Mouse (Mus musculus) midbrain, embryonic 12.5 days (tissue): ENCODE measurements around the gene Sh3rf1. TPM values are rescaled to one million over a fixed set of nuclear protein-coding genes. Genes with fewer than 3 reads are reported as not detected.
A peak's percentile ranks its signal among the peaks of the same experiment; 100 is the strongest.

ENCODE experiments used
- ATAC-seq: fragments of 200-750 bp; cut with Nextera tagmentation; 2 replicates; pipeline ENCODE4 v1.8.0; 2017; ENCODE audit warnings: low read depth, moderate TSS enrichment, moderate library complexity; ENCODE audit not compliant: low FRiP score
- H3K27ac ChIP-seq: fragments of 300-500 bp; sonication (generic); replicated peaks from 2 replicates; pipeline ENCODE4 v1.5.1; 2016; ENCODE audit warnings: mild to moderate bottlenecking
- H3K27me3 ChIP-seq: fragments of 300-500 bp; sonication (generic); 2 replicates; pipeline ENCODE4 v1.6.1; 2016; ENCODE audit warnings: mild to moderate bottlenecking
- H3K36me3 ChIP-seq: fragments of 300-500 bp; sonication (generic); 2 replicates; pipeline ENCODE4 v1.6.1; 2016
- H3K4me1 ChIP-seq: fragments of 300-500 bp; sonication (generic); 2 replicates; pipeline ENCODE4 v1.6.1; 2016
- H3K4me2 ChIP-seq: fragments of 300-500 bp; sonication (generic); replicated peaks from 2 replicates; pipeline ENCODE4 v1.6.1; 2016; ENCODE audit warnings: mild to moderate bottlenecking, moderate library complexity
- H3K4me3 ChIP-seq: fragments of 300-500 bp; sonication (generic); 2 replicates; pipeline ENCODE4 v1.5.1; 2016; ENCODE audit warnings: mild to moderate bottlenecking
- H3K9ac ChIP-seq: fragments of 300-500 bp; sonication (generic); replicated peaks from 2 replicates; pipeline ENCODE4 v1.6.1; 2016; ENCODE audit warnings: mild to moderate bottlenecking, moderate library complexity
- H3K9me3 ChIP-seq: fragments of 300-500 bp; sonication (generic); 2 replicates; pipeline ENCODE4 v1.6.1; 2016; ENCODE audit warnings: mild to moderate bottlenecking
- WGBS: fragments of 180-500 bp; shearing (Covaris S2); methylation state at CpG from one replicate; pipeline ENCODE4 v1.1.7; 2016; 5-methylcytosine and 5-hydroxymethylcytosine counted together
- polyA plus RNA-seq: library from polyadenylated mRNA; unstranded; fragments of >200 nt; fragmentation: Nextera tagmentation; extraction: Ambion mirVana; gene quantifications from 2 replicates; pipeline ENCODE4 v1.2.1, GENCODE M21; 2016

Gene Sh3rf1
- polyA plus RNA-seq, 1 experiment from 2014 or later: 22.0 TPM

GRCm38 (mm10) chr8:61302029-61302368 is 78.3 kb downstream of the Sh3rf1 start:
- H3K4me3 ChIP-seq: no peak overlapping the region
- peaks cover 13% of the 10 kb centered on the region for H3K4me1 ChIP-seq
- H3K27me3 ChIP-seq: no peaks in the 10 kb centered on the region
- ATAC-seq: no peak
- no peaks in the 10 kb centered on the region for H3K9me3 ChIP-seq
- H3K4me2 ChIP-seq: no peak overlapping the region
- H3K36me3 ChIP-seq: no peaks in the 10 kb centered on the region
- no peak overlapping the region for H3K9ac ChIP-seq
- H3K27ac ChIP-seq: no peak overlapping the region
- WGBS: 81% methylated on average over 5 of the region's 5 CpGs

GRCm38 (mm10) chr8:61305451-61306070 is 81.9 kb downstream of the Sh3rf1 start:
- Histone ChIP-seq H3K9ac (no peak overlapping the region), H3K4me1 (peaks cover 37% of the 10 kb centered on the region), H3K4me2 (no peak overlapping the region), H3K36me3 (no peaks in the 10 kb centered on the region), H3K4me3 (no peak overlapping the region), H3K27ac (no peak overlapping the region), H3K9me3 (no peaks in the 10 kb centered on the region), H3K27me3 (no peaks in the 10 kb centered on the region)
- no peak for ATAC-seq
- WGBS: 89% methylated on average over 7 of the region's 7 CpGs

GRCm38 (mm10) chr8:61306501-61307112 is 82.9 kb downstream of the Sh3rf1 start:
- WGBS: 84% methylated on average over 4 of the region's 4 CpGs
- Histone ChIP-seq H3K9me3 (no peaks in the 10 kb centered on the region), H3K9ac (no peak overlapping the region), H3K27me3 (no peaks in the 10 kb centered on the region), H3K4me1 (peaks cover 41% of the 10 kb centered on the region), H3K4me3 (no peak overlapping the region), H3K27ac (no peak overlapping the region), H3K36me3 (no peaks in the 10 kb centered on the region), H3K4me2 (no peak overlapping the region)
- no peak for ATAC-seq

- no peak for ATAC-seq
- peak overlapping the region; percentile 39; the same call in 1 of the 2 replicates for H3K4me2 ChIP-seq
- H3K4me1 ChIP-seq: peaks cover 34% of the 10 kb centered on the region
Observed at GRCm38 (mm10) chr8:61308896-61309295, 85.2 kb downstream of the Sh3rf1 start.

GRCm38 (mm10) chr8:61309530-61310402 is 86.1 kb downstream of the Sh3rf1 start:
- 0 out of 2 replicates have a peak overlapping the region, but pooled peaks have one; percentile 13 for H3K4me3 ChIP-seq
- 6% methylated on average over 20 of the region's 20 CpGs for WGBS
- H3K4me1 ChIP-seq: peaks cover 34% of the 10 kb centered on the region
- no peaks in the 10 kb centered on the region for H3K36me3 ChIP-seq
- H3K9ac ChIP-seq: peak overlapping the region; percentile 28; the same call in 1 of the 2 replicates
- H3K27ac ChIP-seq: peak overlapping the region; percentile 63
- H3K9me3 ChIP-seq: no peaks in the 10 kb centered on the region
- no peaks in the 10 kb centered on the region for H3K27me3 ChIP-seq
- peak; percentile 82 for ATAC-seq
- H3K4me2 ChIP-seq: peak overlapping the region; percentile 39

More at GRCm38 (mm10) chr8:61308896-61309295, 85.2 kb downstream of the Sh3rf1 start:
- no peaks in the 10 kb centered on the region for H3K36me3 ChIP-seq
- peak overlapping the region; percentile 58 for H3K27ac ChIP-seq
- no peak overlapping the region for H3K4me3 ChIP-seq
- no peaks in the 10 kb centered on the region for H3K9me3 ChIP-seq
- no peak overlapping the region for H3K9ac ChIP-seq
- H3K27me3 ChIP-seq: no peaks in the 10 kb centered on the region

GRCm38 (mm10) chr8:61310403-61310871 is 86.8 kb downstream of the Sh3rf1 start:
- no peaks in the 10 kb centered on the region for H3K27me3 ChIP-seq
- peak overlapping the region; percentile 29; the same call in 1 of the 2 replicates for H3K9ac ChIP-seq
- H3K4me2 ChIP-seq: peak overlapping the region; percentile 39; the same call in 1 of the 2 replicates
- H3K9me3 ChIP-seq: no peaks in the 10 kb centered on the region
- no peaks in the 10 kb centered on the region for H3K36me3 ChIP-seq
- H3K4me1 ChIP-seq: peaks cover 34% of the 10 kb centered on the region
- no peak for ATAC-seq
- WGBS: 21% methylated on average over 9 of the region's 9 CpGs
- H3K4me3 ChIP-seq: no peak overlapping the region
- 0 out of 2 replicates have a peak overlapping the region, but pooled peaks have one; percentile 36 for H3K27ac ChIP-seq

GRCm38 (mm10) chr8:61313016-61313415 is 89.3 kb downstream of the Sh3rf1 start:
- peaks cover 39% of the 10 kb centered on the region for H3K4me1 ChIP-seq
- no peak overlapping the region for H3K9ac ChIP-seq
- H3K36me3 ChIP-seq: no peaks in the 10 kb centered on the region
- 86% methylated on average over 7 of the region's 7 CpGs for WGBS
- H3K4me2 ChIP-seq: no peak overlapping the region
- no peaks in the 10 kb centered on the region for H3K27me3 ChIP-seq
- no peak overlapping the region for H3K27ac ChIP-seq
- H3K4me3 ChIP-seq: no peak overlapping the region
- H3K9me3 ChIP-seq: no peaks in the 10 kb centered on the region
- ATAC-seq: no peak

GRCm38 (mm10) chr8:61316012-61316767 is 92.5 kb downstream of the Sh3rf1 start:
- H3K36me3 ChIP-seq: no peaks in the 10 kb centered on the region
- no peak overlapping the region for H3K9ac ChIP-seq
- H3K27me3 ChIP-seq: no peaks in the 10 kb centered on the region
- peaks cover 9% of the 10 kb centered on the region; the same call in 1 of the 2 replicates for H3K4me1 ChIP-seq
- WGBS: 81% methylated on average over 10 of the region's 10 CpGs
- H3K9me3 ChIP-seq: no peaks in the 10 kb centered on the region
- 0 out of 2 replicates have a peak overlapping the region, but pooled peaks have one; percentile 6 for H3K27ac ChIP-seq
- no peak overlapping the region for H3K4me2 ChIP-seq
- H3K4me3 ChIP-seq: no peak overlapping the region
- no peak for ATAC-seq

- H3K27ac ChIP-seq: peak overlapping the region; percentile 21; the same call in 1 of the 2 replicates
- H3K4me1 ChIP-seq: peaks cover 5% of the 10 kb centered on the region; the same call in 1 of the 2 replicates
- no peak overlapping the region for H3K4me3 ChIP-seq
- H3K27me3 ChIP-seq: no peaks in the 10 kb centered on the region
- no peak overlapping the region for H3K9ac ChIP-seq
- no peaks in the 10 kb centered on the region for H3K36me3 ChIP-seq
- 0 out of 2 replicates have a peak, but pooled peaks have one; percentile 29 for ATAC-seq
- WGBS: 63% methylated on average over 10 of the region's 10 CpGs
- H3K4me2 ChIP-seq: no peak overlapping the region
- H3K9me3 ChIP-seq: no peaks in the 10 kb centered on the region
Observed at GRCm38 (mm10) chr8:61316813-61317534, 93.3 kb downstream of the Sh3rf1 start.

GRCm38 (mm10) chr8:61317535-61318136 is 94.0 kb downstream of the Sh3rf1 start:
- no peak overlapping the region for H3K9ac ChIP-seq
- H3K4me2 ChIP-seq: no peak overlapping the region
- H3K9me3 ChIP-seq: no peaks in the 10 kb centered on the region
- no peak overlapping the region for H3K4me3 ChIP-seq
- no peaks in the 10 kb centered on the region for H3K36me3 ChIP-seq
- 0 out of 2 replicates have a peak overlapping the region, but pooled peaks have one; percentile 22 for H3K27ac ChIP-seq
- peak; percentile 47 for ATAC-seq
- H3K4me1 ChIP-seq: peaks cover 5% of the 10 kb centered on the region; the same call in 1 of the 2 replicates
- 57% methylated on average over 6 of the region's 6 CpGs for WGBS
- no peaks in the 10 kb centered on the region for H3K27me3 ChIP-seq
